Mouse (Mus musculus): ENCODE results near the gene Eif5a. TPM values are rescaled to one million over a fixed set of nuclear protein-coding genes. Genes with fewer than 3 reads are reported as not detected.

Eif5a gene
- polyA plus RNA-seq (2015; fragmentation: Nextera tagmentation; extraction: Ambion mirVana), result 952 and 1,117 TPM in 2 replicates

GRCm38 (mm10) chr11:69921114-69922011, at the start of gene Eif5a:
Eif5a (minus strand) TSS chr11:69921958.

GRCm38 (mm10) chr11:69964650-69965270, 43.0 kb upstream of the Eif5a start, which contains the start of gene Cldn7:
Cldn7 (plus strand) TSS chr11:69964779.

GRCm38 (mm10) chr11:69948066-69948762, 26.5 kb upstream of the Eif5a start, which contains the start of gene Slc2a4:
Slc2a4 (minus strand) TSS chr11:69948188.

GRCm38 (mm10) chr11:69935137-69935879, 13.6 kb upstream of the Eif5a start, which contains the start of gene Ybx2:
Ybx2 (plus strand) TSS chr11:69935796.

GRCm38 (mm10) chr11:69913554-69914371, 8.0 kb downstream of the Eif5a start, which contains the start of gene Gps2:
Gps2 (plus strand) TSS chr11:69913888.

GRCm38 (mm10) chr11:69900471-69901405, 21.0 kb downstream of the Eif5a start, which contains the start of the genes 2810408A11Rik and Neurl4:
2810408A11Rik (minus strand) TSS chr11:69900987.
Neurl4 (plus strand) TSS chr11:69901072.

GRCm38 (mm10) chr11:69895291-69895690, 26.5 kb downstream of the Eif5a start, which contains the start of gene Acap1:
Acap1 (minus strand) TSS chr11:69895539.

GRCm38 (mm10) chr11:69880853-69881603, 40.7 kb downstream of the Eif5a start, which contains the start of gene Kctd11:
Kctd11 (minus strand) TSS chr11:69881406.

GRCm38 (mm10) chr11:69877878-69878277, 43.9 kb downstream of the Eif5a start, which contains the start of gene Tmem95:
Tmem95 (minus strand) TSS chr11:69878018.

Small RNAs within 50 kb of the gene (microRNA-seq; reads per million reads assigned to microRNA genes)
- gene Mir6924, result 0 reads per million in 2 experiments

Other genes starting within 250 kb of the Eif5a start
- 167 and 224 TPM in 2 replicates for gene Eif4a1, start 249.5 kb downstream of the Eif5a start, polyA plus RNA-seq (2015; fragmentation: Nextera tagmentation; extraction: Ambion mirVana)
- 26.4 and 29.2 TPM in 2 replicates for gene Senp3, start 239.9 kb downstream of the Eif5a start, polyA plus RNA-seq (2015; fragmentation: Nextera tagmentation; extraction: Ambion mirVana)
- gene Tnfsf13, start 236.2 kb downstream of the Eif5a start, polyA plus RNA-seq (2015; fragmentation: Nextera tagmentation; extraction: Ambion mirVana), result 0.65 and 0.67 TPM in 2 replicates
- gene Tnfsf12, start 226.1 kb downstream of the Eif5a start, polyA plus RNA-seq (2015; fragmentation: Nextera tagmentation; extraction: Ambion mirVana), result 11.5 and 13.1 TPM in 2 replicates
- 5.9 and 6.9 TPM in 2 replicates for gene Tnfsfm13, start 225.9 kb downstream of the Eif5a start, polyA plus RNA-seq (2015; fragmentation: Nextera tagmentation; extraction: Ambion mirVana)
- gene Polr2a, start 163.3 kb downstream of the Eif5a start, polyA plus RNA-seq (2015; fragmentation: Nextera tagmentation; extraction: Ambion mirVana), result 9.3 and 10.3 TPM in 2 replicates
- gene Slc35g3, start 160.0 kb downstream of the Eif5a start, polyA plus RNA-seq (2015; fragmentation: Nextera tagmentation; extraction: Ambion mirVana), result not detected in 2 replicates
- gene Zbtb4, start 156.0 kb downstream of the Eif5a start, polyA plus RNA-seq (2015; fragmentation: Nextera tagmentation; extraction: Ambion mirVana), result 2.5 and 2.9 TPM in 2 replicates
- 79.0 and 95.8 TPM in 2 replicates for gene Chrnb1, start 126.0 kb downstream of the Eif5a start, polyA plus RNA-seq (2015; fragmentation: Nextera tagmentation; extraction: Ambion mirVana)
- 1.5 and 2.2 TPM in 2 replicates for gene Fgf11, start 120.1 kb downstream of the Eif5a start, polyA plus RNA-seq (2015; fragmentation: Nextera tagmentation; extraction: Ambion mirVana)
- 0.31 and 0.45 TPM in 2 replicates for gene Tmem102, start 116.3 kb downstream of the Eif5a start, polyA plus RNA-seq (2015; fragmentation: Nextera tagmentation; extraction: Ambion mirVana)
- gene Gm39566, start 106.7 kb downstream of the Eif5a start, polyA plus RNA-seq (2015; fragmentation: Nextera tagmentation; extraction: Ambion mirVana), result not detected in 2 replicates
- gene Spem2, start 103.5 kb downstream of the Eif5a start, polyA plus RNA-seq (2015; fragmentation: Nextera tagmentation; extraction: Ambion mirVana), result not detected in 2 replicates
- gene Spem1, start 99.8 kb downstream of the Eif5a start, polyA plus RNA-seq (2015; fragmentation: Nextera tagmentation; extraction: Ambion mirVana), result not detected in 2 replicates
- gene Nlgn2, start 84.2 kb downstream of the Eif5a start, polyA plus RNA-seq (2015; fragmentation: Nextera tagmentation; extraction: Ambion mirVana), result 2.1 TPM in 2 replicates
- 242 and 272 TPM in 2 replicates for gene Tmem256, start 83.4 kb downstream of the Eif5a start, polyA plus RNA-seq (2015; fragmentation: Nextera tagmentation; extraction: Ambion mirVana)
- 36.6 and 44.6 TPM in 2 replicates for gene Plscr3, start 75.6 kb downstream of the Eif5a start, polyA plus RNA-seq (2015; fragmentation: Nextera tagmentation; extraction: Ambion mirVana)
- 0.09 and 0.46 TPM in 2 replicates for gene Tnk1, start 63.2 kb downstream of the Eif5a start, polyA plus RNA-seq (2015; fragmentation: Nextera tagmentation; extraction: Ambion mirVana)
- gene Tmem95, start 43.9 kb downstream of the Eif5a start, polyA plus RNA-seq (2015; fragmentation: Nextera tagmentation; extraction: Ambion mirVana), result not detected in 2 replicates
- 2.6 and 3.6 TPM in 2 replicates for gene Kctd11, start 40.6 kb downstream of the Eif5a start, polyA plus RNA-seq (2015; fragmentation: Nextera tagmentation; extraction: Ambion mirVana)
- gene Acap1, start 26.4 kb downstream of the Eif5a start, polyA plus RNA-seq (2015; fragmentation: Nextera tagmentation; extraction: Ambion mirVana), result 0.34 and 0.46 TPM in 2 replicates
- gene 2810408A11Rik, start 21.0 kb downstream of the Eif5a start, polyA plus RNA-seq (2015; fragmentation: Nextera tagmentation; extraction: Ambion mirVana), result 1.8 and 2.4 TPM in 2 replicates
- 3.0 and 3.3 TPM in 2 replicates for gene Neurl4, start 20.9 kb downstream of the Eif5a start, polyA plus RNA-seq (2015; fragmentation: Nextera tagmentation; extraction: Ambion mirVana)
- 41.9 and 42.1 TPM in 2 replicates for gene Gps2, start 8.1 kb downstream of the Eif5a start, polyA plus RNA-seq (2015; fragmentation: Nextera tagmentation; extraction: Ambion mirVana)
- gene Ybx2, start 13.8 kb upstream of the Eif5a start, polyA plus RNA-seq (2015; fragmentation: Nextera tagmentation; extraction: Ambion mirVana), result 0.78 and 0.85 TPM in 2 replicates
- 128 and 138 TPM in 2 replicates for gene Slc2a4, start 26.2 kb upstream of the Eif5a start, polyA plus RNA-seq (2015; fragmentation: Nextera tagmentation; extraction: Ambion mirVana)
- 0.23 and 0.57 TPM in 2 replicates for gene Cldn7, start 42.8 kb upstream of the Eif5a start, polyA plus RNA-seq (2015; fragmentation: Nextera tagmentation; extraction: Ambion mirVana)
- gene Ctdnep1, start 59.2 kb upstream of the Eif5a start, polyA plus RNA-seq (2015; fragmentation: Nextera tagmentation; extraction: Ambion mirVana), result 42.1 and 46.1 TPM in 2 replicates
- gene Elp5, start 60.6 kb upstream of the Eif5a start, polyA plus RNA-seq (2015; fragmentation: Nextera tagmentation; extraction: Ambion mirVana), result 86.0 and 92.4 TPM in 2 replicates
- gene Gabarap, start 69.2 kb upstream of the Eif5a start, polyA plus RNA-seq (2015; fragmentation: Nextera tagmentation; extraction: Ambion mirVana), result 320 and 389 TPM in 2 replicates
- 31.1 and 33.7 TPM in 2 replicates for gene Phf23, start 73.8 kb upstream of the Eif5a start, polyA plus RNA-seq (2015; fragmentation: Nextera tagmentation; extraction: Ambion mirVana)
- gene Dvl2, start 78.6 kb upstream of the Eif5a start, polyA plus RNA-seq (2015; fragmentation: Nextera tagmentation; extraction: Ambion mirVana), result 11.2 and 11.8 TPM in 2 replicates
- 311 and 331 TPM in 2 replicates for gene Acadvl, start 93.5 kb upstream of the Eif5a start, polyA plus RNA-seq (2015; fragmentation: Nextera tagmentation; extraction: Ambion mirVana)
- 3.3 and 5.3 TPM in 2 replicates for gene Dlg4, start 95.0 kb upstream of the Eif5a start, polyA plus RNA-seq (2015; fragmentation: Nextera tagmentation; extraction: Ambion mirVana)
- gene Asgr1, start 132.1 kb upstream of the Eif5a start, polyA plus RNA-seq (2015; fragmentation: Nextera tagmentation; extraction: Ambion mirVana), result 0.13 and 0.21 TPM in 2 replicates
- gene Asgr2, start 170.7 kb upstream of the Eif5a start, polyA plus RNA-seq (2015; fragmentation: Nextera tagmentation; extraction: Ambion mirVana), result 0.23 and 0.68 TPM in 2 replicates
- gene Mgl2, start 208.4 kb upstream of the Eif5a start, polyA plus RNA-seq (2015; fragmentation: Nextera tagmentation; extraction: Ambion mirVana), result 8.2 and 9.7 TPM in 2 replicates
- 4.7 and 11.4 TPM in 2 replicates for gene Clec10a, start 234.2 kb upstream of the Eif5a start, polyA plus RNA-seq (2015; fragmentation: Nextera tagmentation; extraction: Ambion mirVana)

Data from skeletal muscle tissue, postnatal 0 days (tissue).